Mouse (Mus musculus) stomach, postnatal 0 days (tissue): ENCODE measurements at regions not wholly inside any gene's neighbourhood (a gene's known extent, or its start where the extent isn't known, plus 50 kb on each side); places are given as distances from the start of the nearest gene placed in this dataset.

Experiments used
- ATAC-seq: fragments of 200-750 bp; cut with Nextera tagmentation; 2 replicates; pipeline ENCODE4 v1.8.0; 2017; ENCODE audit not compliant: low FRiP score, low TSS enrichment
- DNase-seq: peaks from one replicate; pipeline ENCODE4 v3.0.0-alpha.2; 2016; ENCODE audit warnings: low spot score
- H3K27ac ChIP-seq: fragments of 300-500 bp; sonication (generic); replicated peaks from 2 replicates; pipeline ENCODE4 v1.5.1; 2014; ENCODE audit warnings: mild to moderate bottlenecking, control low read depth
- H3K27me3 ChIP-seq: fragments of 300-500 bp; sonication (generic); 2 replicates; pipeline ENCODE4 v1.6.1; 2014; ENCODE audit warnings: low read length; ENCODE audit not compliant: control insufficient read depth, insufficient read depth
- H3K36me3 ChIP-seq: fragments of 300-500 bp; sonication (generic); 2 replicates; pipeline ENCODE4 v1.6.1; 2014; ENCODE audit warnings: low read length, mixed read lengths; ENCODE audit not compliant: control insufficient read depth, insufficient read depth
- H3K4me1 ChIP-seq: fragments of 300-500 bp; sonication (generic); replicated peaks from 2 replicates; pipeline ENCODE4 v1.6.1; 2014; ENCODE audit warnings: antibody characterized with exemption; ENCODE audit not compliant: control insufficient read depth, insufficient read depth
- H3K4me2 ChIP-seq: fragments of 300-500 bp; sonication (generic); replicated peaks from 2 replicates; pipeline ENCODE4 v1.6.1; 2014; ENCODE audit warnings: low read depth, mild to moderate bottlenecking, control low read depth, moderate library complexity
- H3K4me3 ChIP-seq: fragments of 300-500 bp; sonication (generic); 2 replicates; pipeline ENCODE4 v1.5.1; 2014; ENCODE audit warnings: low read depth, low read length, control low read depth
- H3K9ac ChIP-seq: fragments of 300-500 bp; sonication (generic); 2 replicates; pipeline ENCODE4 v1.6.1; 2014; ENCODE audit warnings: mild to moderate bottlenecking, low read length, control low read depth, mixed read lengths
- H3K9me3 ChIP-seq: fragments of 300-500 bp; sonication (generic); 2 replicates; pipeline ENCODE4 v1.6.1; 2016; ENCODE audit warnings: low read length; ENCODE audit not compliant: control insufficient read depth
- CTCF ChIP-seq: IDR thresholded peaks from 2 replicates; pipeline ENCODE4 v1.5.1; 2016; ENCODE audit warnings: antibody characterized with exemption, low read depth, mild to moderate bottlenecking, moderate library complexity
- EP300 ChIP-seq: optimal IDR thresholded peaks from 2 replicates; pipeline ENCODE3; 2016; ENCODE audit warnings: antibody characterized with exemption
- whole genome bisulfite sequencing: fragments of 180-500 bp; shearing (Covaris S2); extraction: QIAGEN DNeasy Blood & Tissue Kit; methylation state at CpG from one replicate; pipeline ENCODE4 v1.1.7; 2014; 5-methylcytosine and 5-hydroxymethylcytosine counted together

- TF ChIP-seq EP300 (no peak), CTCF (no peak)
- DNase-seq (no peak), ATAC-seq (no peak)
- Histone ChIP-seq H3K27me3 (no peaks in the 10 kb centered on the region), H3K27ac (no peak overlapping the region), H3K9ac (no peak overlapping the region), H3K36me3 (no peaks in the 10 kb centered on the region), H3K9me3 (no peaks in the 10 kb centered on the region), H3K4me3 (no peak overlapping the region), H3K4me1 (no peaks in the 10 kb centered on the region), H3K4me2 (no peak overlapping the region)
- 84% methylated on average over 5 of the region's 5 CpGs for WGBS
Observed at GRCm38 (mm10) chr8:103507068-103507467, 594.4 kb upstream of the Cdh5 start.

- Histone ChIP-seq H3K27ac (no peak overlapping the region), H3K4me2 (no peak overlapping the region), H3K9ac (no peak overlapping the region), H3K4me3 (no peak overlapping the region), H3K36me3 (no peaks in the 10 kb centered on the region), H3K27me3 (no peaks in the 10 kb centered on the region), H3K9me3 (no peaks in the 10 kb centered on the region), H3K4me1 (0 out of 2 replicates have a peak, but pooled peaks cover 2% of the 10 kb centered on the region)
- 33% methylated on average over 4 of the region's 4 CpGs for WGBS
- DNase-seq: no peak
- ATAC-seq: no peak
- no peak for TF ChIP-seq EP300
- no peak for TF ChIP-seq CTCF
Observed at GRCm38 (mm10) chr8:103520141-103520866, 581.1 kb upstream of the Cdh5 start.

- Histone ChIP-seq H3K4me1 (no peaks in the 10 kb centered on the region), H3K4me2 (no peak overlapping the region), H3K27ac (no peak overlapping the region), H3K4me3 (no peak overlapping the region), H3K9me3 (no peaks in the 10 kb centered on the region), H3K36me3 (no peaks in the 10 kb centered on the region), H3K9ac (no peak overlapping the region), H3K27me3 (no peaks in the 10 kb centered on the region)
- TF ChIP-seq CTCF (no peak), EP300 (no peak)
- DNase-seq (no peak), ATAC-seq (no peak)
- WGBS: 78% methylated on average over 4 of the region's 4 CpGs
Observed at GRCm38 (mm10) chr8:103530903-103531302, 570.5 kb upstream of the Cdh5 start.

DNA sequence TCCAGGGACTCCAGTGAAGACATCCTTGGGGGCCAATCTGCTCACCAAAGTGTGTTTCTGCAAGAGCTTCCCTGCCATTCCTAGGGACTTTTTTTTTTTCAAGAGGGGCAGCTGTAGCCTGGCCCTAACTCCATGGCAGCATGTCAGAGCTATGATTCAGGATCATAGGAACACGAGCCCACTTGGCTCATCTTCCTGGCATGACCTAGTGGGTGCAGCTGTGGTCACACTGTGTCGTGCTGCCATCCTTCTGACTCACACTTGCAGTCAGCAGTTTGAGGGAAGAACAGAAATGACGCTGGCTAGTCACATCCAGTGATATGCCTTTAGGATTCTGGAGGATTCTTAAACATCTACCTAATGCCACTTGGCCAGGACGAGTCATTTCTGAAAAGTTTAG lies 566.5 kb upstream of the Cdh5 start:
- no peak overlapping the region for H3K27ac ChIP-seq
- no peak for ATAC-seq
- TF ChIP-seq CTCF (no peak), EP300 (no peak)
- H3K9me3 ChIP-seq: no peaks in the 10 kb centered on the region
- H3K4me2 ChIP-seq: no peak overlapping the region
- no peak overlapping the region for H3K9ac ChIP-seq
- WGBS: 81% methylated on average over 4 of the region's 4 CpGs
- no peaks in the 10 kb centered on the region for H3K4me1 ChIP-seq
- H3K27me3 ChIP-seq: no peaks in the 10 kb centered on the region
- no peak overlapping the region for H3K4me3 ChIP-seq
- no peaks in the 10 kb centered on the region for H3K36me3 ChIP-seq
- DNase-seq: no peak

DNA sequence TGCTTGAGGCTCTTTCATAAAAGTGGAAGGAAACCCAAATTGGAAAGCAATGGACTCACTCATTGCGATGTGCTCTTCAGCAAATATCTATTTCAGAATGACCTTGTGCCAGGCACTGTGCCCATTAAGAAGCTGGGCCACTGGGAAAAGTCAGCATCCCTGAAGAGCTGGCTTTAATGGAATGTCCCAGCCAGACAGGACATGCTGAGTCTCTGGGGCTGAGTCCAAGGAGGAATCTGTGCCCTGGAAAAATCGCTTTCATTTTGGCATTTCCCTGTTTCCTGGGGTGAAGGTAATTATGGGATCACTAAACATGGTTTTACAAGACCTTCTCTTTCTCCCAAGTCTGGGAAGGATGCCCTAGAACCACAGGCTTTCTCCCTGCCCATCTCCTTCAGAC lies 564.6 kb upstream of the Cdh5 start:
- Histone ChIP-seq H3K27me3 (no peaks in the 10 kb centered on the region), H3K36me3 (no peaks in the 10 kb centered on the region), H3K4me2 (no peak overlapping the region), H3K9me3 (no peaks in the 10 kb centered on the region), H3K4me1 (no peaks in the 10 kb centered on the region), H3K9ac (no peak overlapping the region), H3K4me3 (no peak overlapping the region), H3K27ac (no peak overlapping the region)
- WGBS: 70% methylated on average over 2 of the region's 2 CpGs
- TF ChIP-seq CTCF (no peak), EP300 (no peak)
- DNase-seq (no peak), ATAC-seq (no peak)

DNA sequence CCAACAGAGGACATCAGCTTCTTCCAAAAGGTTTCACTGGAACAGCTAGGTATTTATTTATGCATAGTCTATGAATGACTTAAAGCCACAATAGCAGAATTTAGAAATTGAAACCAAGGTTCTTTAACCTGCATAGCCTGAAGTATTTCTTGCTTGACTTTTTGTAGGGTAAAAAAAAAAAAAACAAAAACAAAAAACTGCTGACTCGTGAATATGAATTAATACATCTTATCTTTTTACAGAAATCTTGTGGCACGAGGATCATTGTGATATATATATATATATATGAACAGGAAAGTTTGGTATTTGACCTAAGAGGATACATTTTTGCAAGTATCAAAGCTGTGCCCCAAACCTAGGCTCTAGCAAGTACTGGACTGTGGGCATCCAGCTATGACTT lies 559.5 kb upstream of the Cdh5 start:
- 72% methylated on average over 2 of the region's 2 CpGs for WGBS
- ATAC-seq (no peak), DNase-seq (no peak)
- Histone ChIP-seq H3K27me3 (no peaks in the 10 kb centered on the region), H3K36me3 (no peaks in the 10 kb centered on the region), H3K9ac (no peak overlapping the region), H3K4me3 (no peak overlapping the region), H3K4me2 (no peak overlapping the region), H3K9me3 (no peaks in the 10 kb centered on the region), H3K4me1 (no peaks in the 10 kb centered on the region), H3K27ac (no peak overlapping the region)
- TF ChIP-seq EP300 (no peak), CTCF (no peak)
